Mouse (Mus musculus) G1E (cell line): ENCODE data around the gene Znrf4.

Source experiments
- CTCF ChIP-seq: IDR thresholded peaks from 2 replicates; pipeline ENCODE4 v1.5.1; 2012; ENCODE audit warnings: low read depth, low read length, inconsistent platforms, mixed read lengths
- GATA1 ChIP-seq: IDR thresholded peaks from 2 replicates; pipeline ENCODE4 v1.6.1; 2012; ENCODE audit warnings: borderline replicate concordance, low read length, inconsistent platforms, mixed read lengths
- GATA2 ChIP-seq: IDR thresholded peaks from 2 replicates; pipeline ENCODE4 v1.6.1; 2012; ENCODE audit warnings: low read depth, low read length, inconsistent platforms, borderline replicate concordance
- POLR2AphosphoS5 ChIP-seq: IDR thresholded peaks from 2 replicates; pipeline ENCODE4 v1.6.1; 2012; ENCODE audit warnings: low read depth, low read length, inconsistent platforms; ENCODE audit not compliant: insufficient replicate concordance
- TAL1 ChIP-seq: conservative IDR thresholded peaks from 2 replicates; pipeline ENCODE4 v1.6.1; 2012; ENCODE audit warnings: low read depth, low read length, inconsistent platforms, mixed read lengths

DNA sequence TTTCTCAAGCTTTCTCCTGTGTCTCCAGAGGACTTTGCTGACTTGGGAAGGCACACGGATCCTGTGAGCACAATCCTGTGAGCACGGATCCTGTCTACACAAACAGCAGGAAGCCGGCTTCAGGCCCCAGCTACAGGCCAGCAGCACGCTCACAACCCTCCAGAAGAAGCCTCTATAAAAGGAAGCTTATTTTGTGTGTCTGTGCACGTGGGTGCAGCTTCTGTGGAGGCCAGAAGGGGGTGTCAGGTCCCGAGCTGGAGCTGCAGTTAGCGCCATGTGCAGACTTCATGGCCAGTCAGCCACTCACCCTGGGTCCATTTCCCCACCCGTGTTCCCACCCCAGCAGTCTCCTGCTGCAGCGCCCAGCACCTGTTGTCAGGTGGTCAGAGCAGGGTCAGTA is 43.9 kb downstream of the Znrf4 start:
- TF ChIP-seq CTCF (no peak), TAL1 (no peak), GATA1 (no peak), GATA2 (no peak), POLR2AphosphoS5 (no peak)
